Mouse (Mus musculus) stomach, postnatal 0 days (tissue): ENCODE measurements around the gene Adamtsl1. TPM values are rescaled to one million over a fixed set of nuclear protein-coding genes. Genes with fewer than 3 reads are reported as not detected.

Source experiments
- ATAC-seq: fragments of 200-750 bp; cut with Nextera tagmentation; 2 replicates; pipeline ENCODE4 v1.8.0; 2017; ENCODE audit not compliant: low FRiP score, low TSS enrichment
- DNase-seq: peaks from one replicate; pipeline ENCODE4 v3.0.0-alpha.2; 2016; ENCODE audit warnings: low spot score
- H3K27ac ChIP-seq: fragments of 300-500 bp; sonication (generic); replicated peaks from 2 replicates; pipeline ENCODE4 v1.5.1; 2014; ENCODE audit warnings: mild to moderate bottlenecking, control low read depth
- H3K27me3 ChIP-seq: fragments of 300-500 bp; sonication (generic); 2 replicates; pipeline ENCODE4 v1.6.1; 2014; ENCODE audit warnings: low read length; ENCODE audit not compliant: control insufficient read depth, insufficient read depth
- H3K36me3 ChIP-seq: fragments of 300-500 bp; sonication (generic); 2 replicates; pipeline ENCODE4 v1.6.1; 2014; ENCODE audit warnings: low read length, mixed read lengths; ENCODE audit not compliant: control insufficient read depth, insufficient read depth
- H3K4me1 ChIP-seq: fragments of 300-500 bp; sonication (generic); replicated peaks from 2 replicates; pipeline ENCODE4 v1.6.1; 2014; ENCODE audit warnings: antibody characterized with exemption; ENCODE audit not compliant: control insufficient read depth, insufficient read depth
- H3K4me2 ChIP-seq: fragments of 300-500 bp; sonication (generic); replicated peaks from 2 replicates; pipeline ENCODE4 v1.6.1; 2014; ENCODE audit warnings: low read depth, mild to moderate bottlenecking, control low read depth, moderate library complexity
- H3K4me3 ChIP-seq: fragments of 300-500 bp; sonication (generic); 2 replicates; pipeline ENCODE4 v1.5.1; 2014; ENCODE audit warnings: low read depth, low read length, control low read depth
- H3K9ac ChIP-seq: fragments of 300-500 bp; sonication (generic); 2 replicates; pipeline ENCODE4 v1.6.1; 2014; ENCODE audit warnings: mild to moderate bottlenecking, low read length, control low read depth, mixed read lengths
- H3K9me3 ChIP-seq: fragments of 300-500 bp; sonication (generic); 2 replicates; pipeline ENCODE4 v1.6.1; 2016; ENCODE audit warnings: low read length; ENCODE audit not compliant: control insufficient read depth
- CTCF ChIP-seq: IDR thresholded peaks from 2 replicates; pipeline ENCODE4 v1.5.1; 2016; ENCODE audit warnings: antibody characterized with exemption, low read depth, mild to moderate bottlenecking, moderate library complexity
- EP300 ChIP-seq: optimal IDR thresholded peaks from 2 replicates; pipeline ENCODE3; 2016; ENCODE audit warnings: antibody characterized with exemption
- WGBS: fragments of 180-500 bp; shearing (Covaris S2); extraction: QIAGEN DNeasy Blood & Tissue Kit; methylation state at CpG from one replicate; pipeline ENCODE4 v1.1.7; 2014; 5-methylcytosine and 5-hydroxymethylcytosine counted together
- polyA plus RNA-seq: library from polyadenylated mRNA; unstranded; fragments of >200 nt; fragmentation: Nextera tagmentation; extraction: Ambion mirVana; gene quantifications from 2 replicates; pipeline ENCODE4 v1.2.1, GENCODE M21; 2015

Adamtsl1 gene
- polyA plus RNA-seq, 1 experiment from 2014 or later = 7.3 TPM

DNA sequence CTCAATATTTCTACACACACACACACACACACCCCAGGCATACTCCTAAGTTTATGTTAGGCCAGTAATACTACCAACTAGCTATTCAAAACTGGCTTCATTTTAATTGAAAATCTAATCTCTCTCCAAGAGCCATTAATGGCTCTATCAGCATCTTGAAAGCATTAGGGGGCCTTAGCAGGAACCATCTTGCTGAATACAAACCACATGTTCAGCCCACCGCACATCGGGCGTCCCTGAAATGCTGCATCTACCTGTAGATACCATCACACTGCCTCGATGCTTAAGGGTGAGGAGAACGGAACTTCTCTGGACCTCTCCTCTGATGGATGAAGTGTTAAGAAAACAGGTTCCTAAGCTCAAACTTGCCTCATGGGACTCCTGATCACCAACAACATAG is 950.8 kb downstream of the Adamtsl1 start:
- Histone ChIP-seq H3K9ac (no peak overlapping the region), H3K4me2 (no peak overlapping the region), H3K4me1 (no peaks in the 10 kb centered on the region), H3K36me3 (no peaks in the 10 kb centered on the region), H3K27me3 (no peaks in the 10 kb centered on the region), H3K27ac (no peak overlapping the region), H3K4me3 (no peak overlapping the region), H3K9me3 (no peaks in the 10 kb centered on the region)
- WGBS = 95% methylated on average over 5 of the region's 5 CpGs
- DNase-seq = no peak
- no peak for TF ChIP-seq CTCF
- no peak for TF ChIP-seq EP300
- no peak for ATAC-seq
